Mouse (Mus musculus) layer of hippocampus, adult 18-20 months (tissue): ENCODE data around the gene Nav3. TPM values are rescaled to one million over a fixed set of nuclear protein-coding genes. Genes with fewer than 3 reads are reported as not detected.

Experiments
- DNase-seq, 2 experiments: peaks; one replicate each; pipeline ENCODE4 v3.0.0; 2022; ENCODE audit warnings: low spot score in 2 of 2
- total RNA-seq, 2 experiments: library from RNA; stranded (reverse); gene quantifications; 2 replicates each; pipeline ENCODE4 v1.2.3; 2021

Gene Nav3
- total RNA-seq, 2 experiments from 2014 or later = 73.6 to 76.1 TPM

- DNase-seq = no peak
Measured at GRCm38 (mm10) chr10:109858568-109858967, 597.4 kb downstream of the Nav3 start.

- DNase-seq = no peak
Measured at GRCm38 (mm10) chr10:109852392-109852791, 603.6 kb downstream of the Nav3 start.

- DNase-seq = no peak
Measured at GRCm38 (mm10) chr10:109847631-109848030, 608.4 kb downstream of the Nav3 start.

GRCm38 (mm10) chr10:109843661-109844060 lies 612.3 kb downstream of the Nav3 start:
- no peak for DNase-seq

GRCm38 (mm10) chr10:109832768-109833291 lies 623.2 kb downstream of the Nav3 start:
- peak; percentile 45 to 62 for DNase-seq

GRCm38 (mm10) chr10:109806782-109807493 lies 649.1 kb downstream of the Nav3 start:
- no peak for DNase-seq

- DNase-seq = no peak
Measured at GRCm38 (mm10) chr10:109803441-109803840, 652.6 kb downstream of the Nav3 start.

GRCm38 (mm10) chr10:109802236-109802635 lies 653.8 kb downstream of the Nav3 start:
- no peak for DNase-seq

- peak in 1 of 2 experiments; percentile 51 for DNase-seq
Measured at GRCm38 (mm10) chr10:109799246-109799645, 656.8 kb downstream of the Nav3 start.

- peak in 1 of 2 experiments; percentile 15 for DNase-seq
Measured at GRCm38 (mm10) chr10:109796981-109797380, 659.0 kb downstream of the Nav3 start.

GRCm38 (mm10) chr10:109793491-109793890 lies 662.5 kb downstream of the Nav3 start:
- DNase-seq = no peak

- no peak for DNase-seq
Measured at GRCm38 (mm10) chr10:109788728-109789127, 667.3 kb downstream of the Nav3 start.

- no peak for DNase-seq
Measured at GRCm38 (mm10) chr10:109779109-109779508, 676.9 kb downstream of the Nav3 start.

GRCm38 (mm10) chr10:109769092-109769491 lies 686.9 kb downstream of the Nav3 start:
- DNase-seq = no peak

- DNase-seq = peak; percentile 61 to 91
Measured at GRCm38 (mm10) chr10:109765650-109766049, 690.4 kb downstream of the Nav3 start.

- DNase-seq = no peak
Measured at GRCm38 (mm10) chr10:109764412-109765101, 691.4 kb downstream of the Nav3 start.

GRCm38 (mm10) chr10:109758921-109759600 lies 696.9 kb downstream of the Nav3 start:
- DNase-seq = peak; percentile 40 to 69

GRCm38 (mm10) chr10:109746901-109747300 lies 709.1 kb downstream of the Nav3 start:
- peak in 1 of 2 experiments; percentile 68 for DNase-seq

- DNase-seq = no peak
Measured at GRCm38 (mm10) chr10:109741664-109742063, 714.3 kb downstream of the Nav3 start.

- DNase-seq = no peak
Measured at GRCm38 (mm10) chr10:109740326-109740725, 715.7 kb downstream of the Nav3 start.

- no peak for DNase-seq
Measured at GRCm38 (mm10) chr10:109723646-109724045, 732.4 kb downstream of the Nav3 start.

- DNase-seq = no peak
Measured at GRCm38 (mm10) chr10:109718808-109719207, 737.2 kb downstream of the Nav3 start.
